Mouse (Mus musculus) macrophage (primary cell): Measurements from ENCODE around the gene Ptprm. TPM values are rescaled to one million over a fixed set of nuclear protein-coding genes. Genes with fewer than 3 reads are reported as not detected.

Experiments used
- H3K27ac ChIP-seq: fragments of 350-480 bp; formaldehyde crosslinking; 2 replicates; pipeline ENCODE4 v1.9.0; 2021
- H3K36me3 ChIP-seq: fragments of 350-480 bp; formaldehyde crosslinking; 2 replicates; pipeline ENCODE4 v1.9.0; 2021; ENCODE audit errors: inconsistent target
- H3K4me3 ChIP-seq: fragments of 350-480 bp; formaldehyde crosslinking; 2 replicates; pipeline ENCODE4 v1.9.0; 2021; ENCODE audit errors: inconsistent target
- H3K79me2 ChIP-seq: fragments of 350-480 bp; formaldehyde crosslinking; 2 replicates; pipeline ENCODE4 v1.9.0; 2021; ENCODE audit errors: inconsistent target
- WGBS: methylation state at CpG from one replicate; pipeline ENCODE4 v1.1.7; 2026; ENCODE audit warnings: inconsistent platforms; ENCODE audit not compliant: missing documents; 5-methylcytosine and 5-hydroxymethylcytosine counted together
- polyA plus RNA-seq: library from polyadenylated mRNA; stranded (reverse); fragments of 250-400 nt; gene quantifications from 3 replicates; pipeline ENCODE4 v1.2.4, GENCODE M21; 2018; ENCODE audit warnings: inconsistent platforms

Ptprm gene
- polyA plus RNA-seq, 1 experiment from 2014 or later = 2.2 TPM

GRCm38 (mm10) chr17:67242774-67243495 lies 111.3 kb downstream of the Ptprm start:
- Histone ChIP-seq H3K27ac (no peak overlapping the region), H3K36me3 (no peaks in the 10 kb centered on the region), H3K4me3 (no peak overlapping the region), H3K79me2 (no peaks in the 10 kb centered on the region)
- WGBS = 98% methylated on average over 12 of the region's 12 CpGs

GRCm38 (mm10) chr17:67241951-67242773 lies 112.1 kb downstream of the Ptprm start:
- H3K27ac ChIP-seq = no peak overlapping the region
- H3K4me3 ChIP-seq = no peak overlapping the region
- H3K79me2 ChIP-seq = no peaks in the 10 kb centered on the region
- WGBS = 85% methylated on average over 10 of the region's 10 CpGs
- H3K36me3 ChIP-seq = no peaks in the 10 kb centered on the region

GRCm38 (mm10) chr17:67238866-67239265 lies 115.4 kb downstream of the Ptprm start:
- Histone ChIP-seq H3K79me2 (no peaks in the 10 kb centered on the region), H3K27ac (no peak overlapping the region), H3K4me3 (no peak overlapping the region), H3K36me3 (no peaks in the 10 kb centered on the region)
- 98% methylated on average over 7 of the region's 7 CpGs for WGBS

- no peaks in the 10 kb centered on the region for H3K79me2 ChIP-seq
- no peak overlapping the region for H3K27ac ChIP-seq
- WGBS = 98% methylated on average over 10 of the region's 10 CpGs
- no peaks in the 10 kb centered on the region for H3K36me3 ChIP-seq
- no peak overlapping the region for H3K4me3 ChIP-seq
These were observed 116.8 kb downstream of the Ptprm start for GRCm38 (mm10) chr17:67237407-67237806.

- H3K4me3 ChIP-seq = no peak overlapping the region
- WGBS = 77% methylated on average over 9 of the region's 9 CpGs
- no peak overlapping the region for H3K27ac ChIP-seq
- H3K79me2 ChIP-seq = no peaks in the 10 kb centered on the region
- H3K36me3 ChIP-seq = no peaks in the 10 kb centered on the region
These were observed 121.2 kb downstream of the Ptprm start for GRCm38 (mm10) chr17:67233063-67233462.

GRCm38 (mm10) chr17:67226991-67227390 lies 127.3 kb downstream of the Ptprm start:
- WGBS = 96% methylated on average over 5 of the region's 5 CpGs
- H3K27ac ChIP-seq = no peak overlapping the region
- no peaks in the 10 kb centered on the region for H3K79me2 ChIP-seq
- no peaks in the 10 kb centered on the region for H3K36me3 ChIP-seq
- H3K4me3 ChIP-seq = no peak overlapping the region

GRCm38 (mm10) chr17:67215326-67215725 lies 138.9 kb downstream of the Ptprm start:
- WGBS = 89% methylated on average over 1 of the region's 1 CpGs
- Histone ChIP-seq H3K79me2 (no peaks in the 10 kb centered on the region), H3K27ac (no peak overlapping the region), H3K36me3 (no peaks in the 10 kb centered on the region), H3K4me3 (no peak overlapping the region)

GRCm38 (mm10) chr17:67213711-67214110 lies 140.5 kb downstream of the Ptprm start:
- no peak overlapping the region for H3K27ac ChIP-seq
- no peaks in the 10 kb centered on the region for H3K36me3 ChIP-seq
- H3K4me3 ChIP-seq = no peak overlapping the region
- WGBS = 61% methylated on average over 3 of the region's 3 CpGs
- no peaks in the 10 kb centered on the region for H3K79me2 ChIP-seq

- no peaks in the 10 kb centered on the region for H3K79me2 ChIP-seq
- no peak overlapping the region for H3K4me3 ChIP-seq
- no peak overlapping the region for H3K27ac ChIP-seq
- H3K36me3 ChIP-seq = no peaks in the 10 kb centered on the region
- WGBS = 84% methylated on average over 8 of the region's 8 CpGs
These were observed 144.4 kb downstream of the Ptprm start for GRCm38 (mm10) chr17:67209676-67210344.

GRCm38 (mm10) chr17:67208600-67208999 lies 145.7 kb downstream of the Ptprm start:
- H3K4me3 ChIP-seq = no peak overlapping the region
- 48% methylated on average over 5 of the region's 5 CpGs for WGBS
- H3K27ac ChIP-seq = no peak overlapping the region
- H3K79me2 ChIP-seq = no peaks in the 10 kb centered on the region
- H3K36me3 ChIP-seq = no peaks in the 10 kb centered on the region

GRCm38 (mm10) chr17:67206984-67207383 lies 147.3 kb downstream of the Ptprm start:
- no peak overlapping the region for H3K4me3 ChIP-seq
- 77% methylated on average over 4 of the region's 4 CpGs for whole genome bisulfite sequencing
- no peaks in the 10 kb centered on the region for H3K79me2 ChIP-seq
- no peak overlapping the region for H3K27ac ChIP-seq
- no peaks in the 10 kb centered on the region for H3K36me3 ChIP-seq

GRCm38 (mm10) chr17:67201151-67201550 lies 153.1 kb downstream of the Ptprm start:
- 68% methylated on average over 7 of the region's 7 CpGs for WGBS
- Histone ChIP-seq H3K36me3 (no peaks in the 10 kb centered on the region), H3K27ac (no peak overlapping the region), H3K4me3 (no peak overlapping the region), H3K79me2 (no peaks in the 10 kb centered on the region)

GRCm38 (mm10) chr17:67193728-67194127 lies 160.5 kb downstream of the Ptprm start:
- no peak overlapping the region for H3K4me3 ChIP-seq
- 31% methylated on average over 5 of the region's 5 CpGs for WGBS
- H3K79me2 ChIP-seq = no peaks in the 10 kb centered on the region
- no peaks in the 10 kb centered on the region for H3K36me3 ChIP-seq
- H3K27ac ChIP-seq = no peak overlapping the region

- Histone ChIP-seq H3K4me3 (no peak overlapping the region), H3K27ac (no peak overlapping the region), H3K36me3 (no peaks in the 10 kb centered on the region), H3K79me2 (no peaks in the 10 kb centered on the region)
- WGBS = 10% methylated on average over 2 of the region's 2 CpGs
These were observed 165.7 kb downstream of the Ptprm start for GRCm38 (mm10) chr17:67188514-67188913.

GRCm38 (mm10) chr17:67186879-67187278 lies 167.4 kb downstream of the Ptprm start:
- Histone ChIP-seq H3K36me3 (no peaks in the 10 kb centered on the region), H3K79me2 (no peaks in the 10 kb centered on the region), H3K4me3 (no peak overlapping the region), H3K27ac (no peak overlapping the region)
- WGBS = 72% methylated on average over 6 of the region's 6 CpGs
